Mouse (Mus musculus) liver, postnatal 0 days (tissue): ENCODE data around the gene Zfp11. TPM values are rescaled to one million over a fixed set of nuclear protein-coding genes. Genes with fewer than 3 reads are reported as not detected.
"Not testable (repeated sequence)": the region's sequence is repeated elsewhere in the genome, so short reads cannot be mapped to it uniquely, and the experiment has no call there.

Experiments used
- ATAC-seq: fragments of 200-750 bp; cut with Nextera tagmentation; 2 replicates; pipeline ENCODE4 v1.8.0; 2017; ENCODE audit warnings: mild to moderate bottlenecking, moderate library complexity
- DNase-seq: peaks from one replicate; pipeline ENCODE4 v3.0.0-alpha.2; 2016
- H3K27ac ChIP-seq: fragments of 300-500 bp; sonication (generic); 2 replicates; pipeline ENCODE4 v1.5.1; 2014; ENCODE audit warnings: antibody characterized with exemption, moderate library complexity, mild to moderate bottlenecking, low read depth
- H3K27me3 ChIP-seq: fragments of 300-500 bp; sonication (generic); 2 replicates; pipeline ENCODE4 v1.6.1; 2014; ENCODE audit warnings: low read length, control low read depth, mixed read lengths; ENCODE audit not compliant: insufficient read depth
- H3K36me3 ChIP-seq: fragments of 300-500 bp; sonication (generic); replicated peaks from 2 replicates; pipeline ENCODE4 v1.6.1; 2014; ENCODE audit warnings: mild to moderate bottlenecking, control low read depth, low read length, moderate library complexity, mixed read lengths; ENCODE audit not compliant: insufficient read depth
- H3K4me1 ChIP-seq: fragments of 300-500 bp; sonication (generic); 2 replicates; pipeline ENCODE4 v1.6.1; 2014; ENCODE audit warnings: antibody characterized with exemption, mild to moderate bottlenecking, control low read depth; ENCODE audit not compliant: insufficient read depth
- H3K4me2 ChIP-seq: fragments of 300-500 bp; sonication (generic); 2 replicates; pipeline ENCODE4 v1.6.1; 2014; ENCODE audit warnings: low read depth, mild to moderate bottlenecking, low read length, moderate library complexity, mixed read lengths
- H3K4me3 ChIP-seq: fragments of 300-500 bp; sonication (generic); 2 replicates; pipeline ENCODE4 v1.5.1; 2014; ENCODE audit warnings: low read depth, low read length
- H3K9ac ChIP-seq: fragments of 300-500 bp; sonication (generic); replicated peaks from 2 replicates; pipeline ENCODE4 v1.6.1; 2014; ENCODE audit warnings: mild to moderate bottlenecking, moderate library complexity
- H3K9me3 ChIP-seq: fragments of 300-500 bp; sonication (generic); 2 replicates; pipeline ENCODE4 v1.6.1; 2016; ENCODE audit warnings: mild to moderate bottlenecking, control low read depth, low read length, mixed read lengths
- CTCF ChIP-seq: sonication (generic); IDR thresholded peaks from 2 replicates; pipeline ENCODE4 v1.5.1; 2016; ENCODE audit warnings: antibody characterized with exemption, low read depth
- EP300 ChIP-seq: IDR thresholded peaks from 2 replicates; pipeline ENCODE4 v1.6.1; 2016; ENCODE audit warnings: antibody characterized with exemption, low read depth, mild to moderate bottlenecking
- WGBS: fragments of 180-500 bp; shearing (Covaris S2); extraction: QIAGEN DNeasy Blood & Tissue Kit; methylation state at CpG from one replicate; pipeline ENCODE4 v1.1.7; 2014; ENCODE audit not compliant: insufficient replicate concordance; 5-methylcytosine and 5-hydroxymethylcytosine counted together
- polyA plus RNA-seq: library from polyadenylated mRNA; unstranded; fragments of >200 nt; fragmentation: Nextera tagmentation; extraction: Ambion mirVana; gene quantifications from 2 replicates; pipeline ENCODE4 v1.2.1, GENCODE M21; 2015

The Zfp11 gene
- polyA plus RNA-seq, 1 experiment from 2014 or later = 0.54 TPM

GRCm38 (mm10) chr5:129666271-129666909, 3.5 kb downstream of the Zfp11 start:
- H3K27me3 ChIP-seq = no peaks in the 10 kb centered on the region
- WGBS = 72% methylated on average over 10 of the region's 10 CpGs

GRCm38 (mm10) chr5:129664090-129664489, 5.8 kb downstream of the Zfp11 start:
- 71% methylated on average over 5 of the region's 5 CpGs for WGBS
- H3K4me3 ChIP-seq = no peak overlapping the region
- peaks cover 3% of the 10 kb centered on the region; the same call in 1 of the 2 replicates for H3K4me1 ChIP-seq

More at GRCm38 (mm10) chr5:129666271-129666909, 3.5 kb downstream of the Zfp11 start:
- Histone ChIP-seq H3K27ac (no peak overlapping the region), H3K36me3 (no peaks in the 10 kb centered on the region), H3K9me3 (no peaks in the 10 kb centered on the region), H3K4me3 (no peak overlapping the region), H3K4me2 (no peak overlapping the region), H3K4me1 (peaks cover 7% of the 10 kb centered on the region; the same call in 1 of the 2 replicates), H3K9ac (no peak overlapping the region)
- DNase-seq = no peak
- ATAC-seq = no peak
- no peak for TF ChIP-seq CTCF
- no peak for TF ChIP-seq EP300

GRCm38 (mm10) chr5:129657931-129658330, 12.0 kb downstream of the Zfp11 start:
- H3K9me3 ChIP-seq = no peaks in the 10 kb centered on the region
- DNase-seq (no peak), ATAC-seq (no peak)
- 91% methylated on average over 15 of the region's 15 CpGs for WGBS
- H3K27me3 ChIP-seq = no peaks in the 10 kb centered on the region
- TF ChIP-seq EP300 = no peak
- no peak for TF ChIP-seq CTCF
- H3K4me1 ChIP-seq = no peaks in the 10 kb centered on the region
- H3K4me2 ChIP-seq = no peak overlapping the region
- peaks cover 28% of the 10 kb centered on the region for H3K36me3 ChIP-seq
- H3K9ac ChIP-seq = no peak overlapping the region
- H3K27ac ChIP-seq = no peak overlapping the region
- H3K4me3 ChIP-seq = no peak overlapping the region

More at GRCm38 (mm10) chr5:129664090-129664489, 5.8 kb downstream of the Zfp11 start:
- H3K27me3 ChIP-seq = no peaks in the 10 kb centered on the region
- DNase-seq (peak; percentile 7), ATAC-seq (no peak)
- no peak overlapping the region for H3K27ac ChIP-seq
- H3K4me2 ChIP-seq = no peak overlapping the region
- H3K9ac ChIP-seq = no peak overlapping the region
- H3K36me3 ChIP-seq = 0 out of 2 replicates have a peak, but pooled peaks cover 8% of the 10 kb centered on the region
- H3K9me3 ChIP-seq = no peaks in the 10 kb centered on the region
- no peak for TF ChIP-seq EP300
- no peak for TF ChIP-seq CTCF

- Histone ChIP-seq H3K9me3 (no peaks in the 10 kb centered on the region), H3K4me1 (no peaks in the 10 kb centered on the region), H3K27ac (no peak overlapping the region), H3K9ac (no peak overlapping the region), H3K4me2 (no peak overlapping the region), H3K4me3 (no peak overlapping the region), H3K27me3 (no peaks in the 10 kb centered on the region), H3K36me3 (peaks cover 28% of the 10 kb centered on the region)
- 92% methylated on average over 10 of the region's 10 CpGs for WGBS
- DNase-seq (no peak), ATAC-seq (no peak)
- no peak for TF ChIP-seq EP300
- TF ChIP-seq CTCF = no peak
Measured at GRCm38 (mm10) chr5:129657016-129657415, 12.9 kb downstream of the Zfp11 start.

- WGBS = 82% methylated on average over 5 of the region's 5 CpGs
- DNase-seq (no peak), ATAC-seq (no peak)
- Histone ChIP-seq H3K27me3 (no peaks in the 10 kb centered on the region), H3K9ac (no peak overlapping the region), H3K36me3 (no peaks in the 10 kb centered on the region), H3K4me1 (no peaks in the 10 kb centered on the region), H3K4me3 (no peak overlapping the region), H3K27ac (no peak overlapping the region), H3K9me3 (no peaks in the 10 kb centered on the region), H3K4me2 (no peak overlapping the region)
- TF ChIP-seq EP300 (no peak), CTCF (no peak)
Measured at GRCm38 (mm10) chr5:129650858-129651257, 19.0 kb downstream of the Zfp11 start.

GRCm38 (mm10) chr5:129632270-129633250, 37.3 kb downstream of the Zfp11 start:
- H3K9me3 ChIP-seq = not testable (repeated sequence)
- 63% methylated on average over 2 of the region's 2 CpGs for WGBS

GRCm38 (mm10) chr5:129626586-129626985, 43.3 kb downstream of the Zfp11 start:
- H3K36me3 ChIP-seq, H3K27me3 ChIP-seq, H3K9me3 ChIP-seq, H3K4me2 ChIP-seq, H3K27ac ChIP-seq, H3K4me1 ChIP-seq, ATAC-seq, H3K4me3 ChIP-seq, DNase-seq, H3K9ac ChIP-seq: not testable (repeated sequence)
- 61% methylated on average over 4 of the region's 4 CpGs for WGBS

More at GRCm38 (mm10) chr5:129632270-129633250, 37.3 kb downstream of the Zfp11 start:
- not testable (repeated sequence) for H3K4me2 ChIP-seq, H3K36me3 ChIP-seq, ATAC-seq, H3K27me3 ChIP-seq, H3K4me3 ChIP-seq, H3K4me1 ChIP-seq, DNase-seq, H3K27ac ChIP-seq, H3K9ac ChIP-seq
